9 mouse cellular contexts compared by ENCODE assay signal in the genomic region with DNA sequence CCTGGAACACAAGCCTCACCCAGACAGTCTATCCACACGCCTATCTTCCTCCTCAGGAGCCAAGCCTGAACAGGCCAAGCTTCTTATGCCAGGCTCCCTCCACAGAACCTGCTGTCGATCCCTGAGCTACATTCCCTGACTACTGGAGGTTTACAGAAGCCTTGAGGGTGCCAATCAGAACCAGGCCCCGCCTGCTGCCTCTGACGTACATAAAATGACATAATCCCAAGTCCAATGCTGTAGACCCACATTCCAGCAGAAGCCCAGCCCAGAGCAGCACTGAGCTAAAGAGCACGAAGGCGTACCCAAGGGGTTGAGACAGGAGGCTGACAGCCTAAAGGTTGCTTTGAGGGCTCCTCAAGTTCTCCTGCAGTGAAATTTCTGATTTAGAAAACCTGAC. TPM values are rescaled to one million over a fixed set of nuclear protein-coding genes. Genes with fewer than 3 reads are reported as not detected.
DNase-seq lines count a peak whose midpoint lies in the region; ATAC-seq and TF ChIP-seq lines count a peak whose summit lies in the region.
"Had no signal": no experiment of that assay in that cellular context is flagged by ENCODE, and none has a peak within 500 bp of the region (broad histone marks: within the 10 kb centered on the region; RNA-seq: fewer than 3 reads in every experiment).

No protein-coding gene starts in this region.

- peak overlapping the region; percentile 95 for H3K27ac ChIP-seq in lung, postnatal 0 days (ENCODE audit: low read length)
- peak overlapping the region; percentile 93 for H3K27ac ChIP-seq in stomach, postnatal 0 days (replicated peaks)
- H3K27ac ChIP-seq: limb, embryonic 12.5 days had no signal

- H3K36me3 ChIP-seq in lung, postnatal 0 days (ENCODE audit: insufficient read depth, low read length): peaks cover 9% of the 10 kb centered on the region; the same call in 1 of the 2 replicates
- H3K36me3 ChIP-seq in stomach, postnatal 0 days (ENCODE audit: control insufficient read depth, insufficient read depth, low read length): peaks cover 6% of the 10 kb centered on the region

- peak; percentile 82; the same call in 1 of the 2 replicates for TF ChIP-seq EP300 in lung, postnatal 0 days (IDR thresholded peaks at IDR 0.05)
- peak; percentile 37 for TF ChIP-seq EP300 in stomach, postnatal 0 days (optimal IDR thresholded peaks at IDR 0.05)

- peaks cover 72% of the 10 kb centered on the region for H3K4me1 ChIP-seq in lung, postnatal 0 days (ENCODE audit: insufficient read depth, low read depth, low read length)
- H3K4me1 ChIP-seq in stomach, postnatal 0 days (replicated peaks; ENCODE audit: control insufficient read depth, insufficient read depth): peaks cover 50% of the 10 kb centered on the region

- intact Hi-C loops in heart, postnatal 25 days (cut with DNase I): no loop called here

- TF ChIP-seq CTCF in lung, postnatal 0 days (IDR thresholded peaks at IDR 0.05): peak; percentile 25; the same call in 1 of the 2 replicates
- peak; percentile 28; the same call in 1 of the 2 replicates for TF ChIP-seq CTCF in stomach, postnatal 0 days (IDR thresholded peaks at IDR 0.05; ENCODE audit: low read depth)

- H3K9me3 ChIP-seq in lung, postnatal 0 days (ENCODE audit: low read length): no peaks in the 10 kb centered on the region
- no peaks in the 10 kb centered on the region for H3K9me3 ChIP-seq in stomach, postnatal 0 days (ENCODE audit: control insufficient read depth, low read length)
- H3K9me3 ChIP-seq: limb, embryonic 12.5 days had no signal

- WGBS in lung, postnatal 0 days: 19% methylated on average over 6 of the region's 6 CpGs
- WGBS in stomach, postnatal 0 days: 18% methylated on average over 6 of the region's 6 CpGs

- peak overlapping the region; percentile 2; the same call in 1 of the 2 replicates for H3K4me2 ChIP-seq in lung, postnatal 0 days (replicated peaks; ENCODE audit: low read depth, low read length)
- H3K4me2 ChIP-seq in stomach, postnatal 0 days (replicated peaks; ENCODE audit: low read depth): peak overlapping the region; percentile 29; the same call in 1 of the 2 replicates
- H3K4me2 ChIP-seq: limb, embryonic 12.5 days had no signal

- peak; percentile 58 for ATAC-seq in frontal cortex, adult (ENCODE audit: low TSS enrichment)
- ATAC-seq in lung, postnatal 0 days: peak; percentile 76
- ATAC-seq in stomach, postnatal 0 days (ENCODE audit: low FRiP score, low TSS enrichment): peak; percentile 86
- no peak for ATAC-seq in activated CD4-positive, CD25-positive, alpha-beta regulatory T cell, adult 4 months

- peak; percentile 31 for DNase-seq in 3T3-L1 (ENCODE audit: low read depth, low spot score)
- peak; percentile 87 for DNase-seq in adrenal gland, postnatal 14 days
- peak; percentile 72 for DNase-seq in heart, postnatal 25 days (ENCODE audit: low spot score)
- DNase-seq in layer of hippocampus, adult 9-11 months: peak; percentile 89
- peak; percentile 96 for DNase-seq in lung, postnatal 0 days (ENCODE audit: low spot score)
- peak; percentile 93 for DNase-seq in stomach, postnatal 0 days (ENCODE audit: low spot score)

- H3K9ac ChIP-seq in lung, postnatal 0 days (replicated peaks; ENCODE audit: low read depth): no peak overlapping the region; the same call in 1 of the 2 replicates
- peak overlapping the region; percentile 51; the same call in 1 of the 2 replicates for H3K9ac ChIP-seq in stomach, postnatal 0 days (ENCODE audit: low read length)
- H3K9ac ChIP-seq: limb, embryonic 12.5 days had no signal

- no peaks in the 10 kb centered on the region for H3K27me3 ChIP-seq in lung, postnatal 0 days (replicated peaks; ENCODE audit: insufficient read depth, low read length)
- no peaks in the 10 kb centered on the region for H3K27me3 ChIP-seq in stomach, postnatal 0 days (ENCODE audit: control insufficient read depth, insufficient read depth, low read length)
- H3K27me3 ChIP-seq: limb, embryonic 12.5 days had no signal

- no peak overlapping the region for H3K4me3 ChIP-seq in lung, postnatal 0 days (ENCODE audit: low read depth, low read length)
- H3K4me3 ChIP-seq in stomach, postnatal 0 days (ENCODE audit: low read depth, low read length): no peak overlapping the region
- H3K4me3 ChIP-seq: limb, embryonic 12.5 days had no signal

RNA-seq across cellular contexts. Expression of a gene that starts 6.0 kb away (rescaled TPM):
- total RNA-seq in adrenal gland, postnatal 14 days (2021): 31.8 and 37.3 TPM in 2 replicates
- 10 to 100 TPM; 14.2 to 25.9 TPM for total RNA-seq in heart, postnatal 25 days (2021)
- 36.3 and 36.6 TPM in 2 replicates for polyA plus RNA-seq in lung, postnatal 0 days (2015; fragmentation: Nextera tagmentation; extraction: Ambion mirVana)
- polyA plus RNA-seq in stomach, postnatal 0 days (2015; fragmentation: Nextera tagmentation; extraction: Ambion mirVana): 14.8 and 17.3 TPM in 2 replicates
- 1 to 10 TPM; 4.2 to 6.3 TPM for polyA plus RNA-seq in activated CD4-positive, CD25-positive, alpha-beta regulatory T cell, adult 4 months (2017; shearing (Covaris generic))

RNA-seq across cellular contexts. Expression of a gene that starts 26.8 kb away (rescaled TPM):
- total RNA-seq in adrenal gland, postnatal 14 days (2021): 21.2 and 22.8 TPM in 2 replicates
- total RNA-seq in heart, postnatal 25 days (2021): 1 to 10 TPM; 4.7 to 5.7 TPM
- polyA plus RNA-seq in lung, postnatal 0 days (2015; fragmentation: Nextera tagmentation; extraction: Ambion mirVana): 7.8 and 9.7 TPM in 2 replicates
- 10.3 and 12.5 TPM in 2 replicates for polyA plus RNA-seq in stomach, postnatal 0 days (2015; fragmentation: Nextera tagmentation; extraction: Ambion mirVana)
- under 1 TPM; 0.36 to 0.45 TPM for polyA plus RNA-seq in activated CD4-positive, CD25-positive, alpha-beta regulatory T cell, adult 4 months (2017; shearing (Covaris generic))

RNA-seq across cellular contexts. Expression of a gene that starts 32.5 kb away (rescaled TPM):
- total RNA-seq in adrenal gland, postnatal 14 days (2021): 15.6 and 19.5 TPM in 2 replicates
- total RNA-seq in heart, postnatal 25 days (2021): 1 to 10 TPM; 6.1 to 6.6 TPM
- polyA plus RNA-seq in lung, postnatal 0 days (2015; fragmentation: Nextera tagmentation; extraction: Ambion mirVana): 12.9 and 13.1 TPM in 2 replicates
- 35.8 and 41.7 TPM in 2 replicates for polyA plus RNA-seq in stomach, postnatal 0 days (2015; fragmentation: Nextera tagmentation; extraction: Ambion mirVana)
- polyA plus RNA-seq in activated CD4-positive, CD25-positive, alpha-beta regulatory T cell, adult 4 months (2017; shearing (Covaris generic)): 10 to 100 TPM; 36.6 to 47.3 TPM

RNA-seq across cellular contexts. Expression of a gene that starts 45.5 kb away (rescaled TPM):
- total RNA-seq in adrenal gland, postnatal 14 days (2021): 9.6 and 9.7 TPM in 2 replicates
- total RNA-seq in heart, postnatal 25 days (2021): 1 to 10 TPM; 1.5 to 2.1 TPM
- polyA plus RNA-seq in lung, postnatal 0 days (2015; fragmentation: Nextera tagmentation; extraction: Ambion mirVana): 2.3 TPM in 2 replicates
- polyA plus RNA-seq in stomach, postnatal 0 days (2015; fragmentation: Nextera tagmentation; extraction: Ambion mirVana): 1.7 and 2.3 TPM in 2 replicates
- polyA plus RNA-seq in activated CD4-positive, CD25-positive, alpha-beta regulatory T cell, adult 4 months (2017; shearing (Covaris generic)): 1 to 10 TPM; 1.1 to 1.2 TPM

RNA-seq across cellular contexts. Expression of a gene that starts 53.2 kb away (rescaled TPM):
- total RNA-seq in adrenal gland, postnatal 14 days (2021): 1.6 and 2.7 TPM in 2 replicates
- total RNA-seq in heart, postnatal 25 days (2021): under 1 TPM in 1 of 2 experiments, not detected in 1; 0.67 TPM
- 17.1 and 18.7 TPM in 2 replicates for polyA plus RNA-seq in lung, postnatal 0 days (2015; fragmentation: Nextera tagmentation; extraction: Ambion mirVana)
- polyA plus RNA-seq in stomach, postnatal 0 days (2015; fragmentation: Nextera tagmentation; extraction: Ambion mirVana): 8.7 and 9.4 TPM in 2 replicates
- not detected for polyA plus RNA-seq in activated CD4-positive, CD25-positive, alpha-beta regulatory T cell, adult 4 months (2017; shearing (Covaris generic))

Comparison
In these comparisons a context has a peak if more than half of its experiments do, and no peak if none do; other contexts are left out.
1. DNase-seq: peak in every context shown above with its lines; median percentile 96 in lung, postnatal 0 days; 93 in stomach, postnatal 0 days; 89 in layer of hippocampus, adult 9-11 months; 87 in adrenal gland, postnatal 14 days; 72 in heart, postnatal 25 days; 31 in 3T3-L1.